Mouse (Mus musculus): ENCODE data around the gene Gmfg.

Gene Gmfg

GRCm38 (mm10) chr7:28436932-28437570 lies at the start of gene Gmfg:
TSS of gene Gmfg (plus strand) at chr7:28437447.
- DNase-seq (ENCODE audit: low spot score): peak; percentile 80

- DNase-seq (ENCODE audit: low spot score): no peak
Measured at GRCm38 (mm10) chr7:28390331-28390730, 46.9 kb upstream of the Gmfg start.

- DNase-seq (ENCODE audit: low spot score): peak; percentile 98
Measured at GRCm38 (mm10) chr7:28392429-28393271, 44.6 kb upstream of the Gmfg start, which contains the start of the genes Med29 and Paf1. TSS of gene Med29 (minus strand) at chr7:28392708. TSS of gene Paf1 (plus strand) at chr7:28392951.

GRCm38 (mm10) chr7:28393272-28393951 lies 43.8 kb upstream of the Gmfg start:
- DNase-seq (ENCODE audit: low spot score): no peak

- no peak for DNase-seq (ENCODE audit: low spot score)
Measured at GRCm38 (mm10) chr7:28395425-28395824, 41.8 kb upstream of the Gmfg start.

- no peak for DNase-seq (ENCODE audit: low spot score)
Measured at GRCm38 (mm10) chr7:28398000-28398399, 39.2 kb upstream of the Gmfg start.

- DNase-seq (ENCODE audit: low spot score): no peak
Measured at GRCm38 (mm10) chr7:28398696-28399340, 38.4 kb upstream of the Gmfg start.

- DNase-seq (ENCODE audit: low spot score): no peak
Measured at GRCm38 (mm10) chr7:28401030-28401429, 36.2 kb upstream of the Gmfg start.

GRCm38 (mm10) chr7:28401942-28402341 lies 35.3 kb upstream of the Gmfg start:
- no peak for DNase-seq (ENCODE audit: low spot score)

GRCm38 (mm10) chr7:28410841-28411475 lies 26.3 kb upstream of the Gmfg start:
- DNase-seq (ENCODE audit: low spot score): no peak

GRCm38 (mm10) chr7:28412826-28413225 lies 24.4 kb upstream of the Gmfg start:
- DNase-seq (ENCODE audit: low spot score): no peak

GRCm38 (mm10) chr7:28417368-28417767 lies 19.9 kb upstream of the Gmfg start:
- no peak for DNase-seq (ENCODE audit: low spot score)

- no peak for DNase-seq (ENCODE audit: low spot score)
Measured at GRCm38 (mm10) chr7:28418096-28418670, 19.1 kb upstream of the Gmfg start.

- DNase-seq (ENCODE audit: low spot score): no peak
Measured at GRCm38 (mm10) chr7:28419416-28419815, 17.8 kb upstream of the Gmfg start.

GRCm38 (mm10) chr7:28423018-28423417 lies 14.2 kb upstream of the Gmfg start:
- no peak for DNase-seq (ENCODE audit: low spot score)

- DNase-seq (ENCODE audit: low spot score): no peak
Measured at GRCm38 (mm10) chr7:28427738-28428137, 9.5 kb upstream of the Gmfg start.

GRCm38 (mm10) chr7:28430512-28430911 lies 6.7 kb upstream of the Gmfg start:
- DNase-seq (ENCODE audit: low spot score): no peak

- DNase-seq (ENCODE audit: low spot score): no peak
Measured at GRCm38 (mm10) chr7:28432252-28432651, 5.0 kb upstream of the Gmfg start.

GRCm38 (mm10) chr7:28435660-28436259 lies 1.5 kb upstream of the Gmfg start:
- no peak for DNase-seq (ENCODE audit: low spot score)

GRCm38 (mm10) chr7:28436271-28436904 lies 859 bp upstream of the Gmfg start:
- peak; percentile 100 for DNase-seq (ENCODE audit: low spot score)
